Mouse (Mus musculus) stomach, postnatal 0 days (tissue): ENCODE data around the gene Cblb. TPM values are rescaled to one million over a fixed set of nuclear protein-coding genes. Genes with fewer than 3 reads are reported as not detected.

ENCODE experiments used
- ATAC-seq: fragments of 200-750 bp; cut with Nextera tagmentation; 2 replicates; pipeline ENCODE4 v1.8.0; 2017; ENCODE audit not compliant: low FRiP score, low TSS enrichment
- DNase-seq: peaks from one replicate; pipeline ENCODE4 v3.0.0-alpha.2; 2016; ENCODE audit warnings: low spot score
- H3K27ac ChIP-seq: fragments of 300-500 bp; sonication (generic); replicated peaks from 2 replicates; pipeline ENCODE4 v1.5.1; 2014; ENCODE audit warnings: mild to moderate bottlenecking, control low read depth
- H3K27me3 ChIP-seq: fragments of 300-500 bp; sonication (generic); 2 replicates; pipeline ENCODE4 v1.6.1; 2014; ENCODE audit warnings: low read length; ENCODE audit not compliant: control insufficient read depth, insufficient read depth
- H3K36me3 ChIP-seq: fragments of 300-500 bp; sonication (generic); 2 replicates; pipeline ENCODE4 v1.6.1; 2014; ENCODE audit warnings: low read length, mixed read lengths; ENCODE audit not compliant: control insufficient read depth, insufficient read depth
- H3K4me1 ChIP-seq: fragments of 300-500 bp; sonication (generic); replicated peaks from 2 replicates; pipeline ENCODE4 v1.6.1; 2014; ENCODE audit warnings: antibody characterized with exemption; ENCODE audit not compliant: control insufficient read depth, insufficient read depth
- H3K4me2 ChIP-seq: fragments of 300-500 bp; sonication (generic); replicated peaks from 2 replicates; pipeline ENCODE4 v1.6.1; 2014; ENCODE audit warnings: low read depth, mild to moderate bottlenecking, control low read depth, moderate library complexity
- H3K4me3 ChIP-seq: fragments of 300-500 bp; sonication (generic); 2 replicates; pipeline ENCODE4 v1.5.1; 2014; ENCODE audit warnings: low read depth, low read length, control low read depth
- H3K9ac ChIP-seq: fragments of 300-500 bp; sonication (generic); 2 replicates; pipeline ENCODE4 v1.6.1; 2014; ENCODE audit warnings: mild to moderate bottlenecking, low read length, control low read depth, mixed read lengths
- H3K9me3 ChIP-seq: fragments of 300-500 bp; sonication (generic); 2 replicates; pipeline ENCODE4 v1.6.1; 2016; ENCODE audit warnings: low read length; ENCODE audit not compliant: control insufficient read depth
- CTCF ChIP-seq: IDR thresholded peaks from 2 replicates; pipeline ENCODE4 v1.5.1; 2016; ENCODE audit warnings: antibody characterized with exemption, low read depth, mild to moderate bottlenecking, moderate library complexity
- EP300 ChIP-seq: optimal IDR thresholded peaks from 2 replicates; pipeline ENCODE3; 2016; ENCODE audit warnings: antibody characterized with exemption
- WGBS: fragments of 180-500 bp; shearing (Covaris S2); extraction: QIAGEN DNeasy Blood & Tissue Kit; methylation state at CpG from one replicate; pipeline ENCODE4 v1.1.7; 2014; 5-methylcytosine and 5-hydroxymethylcytosine counted together
- polyA plus RNA-seq: library from polyadenylated mRNA; unstranded; fragments of >200 nt; fragmentation: Nextera tagmentation; extraction: Ambion mirVana; gene quantifications from 2 replicates; pipeline ENCODE4 v1.2.1, GENCODE M21; 2015

Gene Cblb
- polyA plus RNA-seq, 1 experiment from 2014 or later: 4.0 TPM

GRCm38 (mm10) chr16:52069648-52070047 is 38.6 kb downstream of the Cblb start:
- Histone ChIP-seq H3K9ac (no peak overlapping the region), H3K4me1 (peaks cover 2% of the 10 kb centered on the region; the same call in 1 of the 2 replicates), H3K27me3 (no peaks in the 10 kb centered on the region), H3K27ac (no peak overlapping the region), H3K4me3 (no peak overlapping the region), H3K4me2 (no peak overlapping the region), H3K36me3 (no peaks in the 10 kb centered on the region), H3K9me3 (no peaks in the 10 kb centered on the region)
- 76% methylated on average over 6 of the region's 6 CpGs for WGBS
- DNase-seq (no peak), ATAC-seq (peak; percentile 80)
- TF ChIP-seq CTCF (no peak), EP300 (no peak)

GRCm38 (mm10) chr16:52070128-52070527 is 39.1 kb downstream of the Cblb start:
- ATAC-seq (peak; percentile 6; the same call in 1 of the 2 replicates), DNase-seq (no peak)
- WGBS: 96% methylated on average over 5 of the region's 5 CpGs
- no peak for TF ChIP-seq EP300
- TF ChIP-seq CTCF: no peak
- H3K4me1 ChIP-seq: peaks cover 2% of the 10 kb centered on the region; the same call in 1 of the 2 replicates
- no peak overlapping the region for H3K27ac ChIP-seq
- no peak overlapping the region for H3K9ac ChIP-seq
- no peak overlapping the region for H3K4me3 ChIP-seq
- no peaks in the 10 kb centered on the region for H3K36me3 ChIP-seq
- no peaks in the 10 kb centered on the region for H3K27me3 ChIP-seq
- no peaks in the 10 kb centered on the region for H3K9me3 ChIP-seq
- no peak overlapping the region for H3K4me2 ChIP-seq

DNA sequence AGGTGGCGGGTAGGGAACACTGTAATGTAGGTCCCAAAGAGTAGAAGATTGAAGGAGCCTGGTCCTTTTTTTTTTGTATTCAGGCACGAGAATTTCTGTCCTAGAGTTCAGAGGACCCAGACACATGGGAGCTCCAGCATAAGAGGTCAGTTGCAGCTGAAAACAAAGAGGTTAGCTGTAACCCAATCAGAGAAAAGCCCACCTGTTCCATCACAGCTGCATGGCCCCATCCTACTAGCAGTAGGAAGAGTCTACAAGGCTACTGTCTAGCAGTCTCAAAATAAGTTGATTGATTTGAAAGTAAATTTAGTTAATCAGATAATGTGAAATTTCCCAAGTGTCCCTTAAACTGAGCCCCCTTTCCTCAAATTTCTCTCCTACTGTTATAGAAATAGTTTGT is 40.3 kb downstream of the Cblb start:
- no peak for TF ChIP-seq EP300
- TF ChIP-seq CTCF: no peak
- Histone ChIP-seq H3K4me1 (peaks cover 2% of the 10 kb centered on the region; the same call in 1 of the 2 replicates), H3K4me3 (no peak overlapping the region), H3K27ac (no peak overlapping the region), H3K36me3 (no peaks in the 10 kb centered on the region), H3K27me3 (no peaks in the 10 kb centered on the region), H3K4me2 (no peak overlapping the region), H3K9me3 (no peaks in the 10 kb centered on the region), H3K9ac (no peak overlapping the region)
- WGBS: 58% methylated on average over 2 of the region's 2 CpGs
- no peak for ATAC-seq
- no peak for DNase-seq

- no peaks in the 10 kb centered on the region for H3K27me3 ChIP-seq
- TF ChIP-seq CTCF (no peak), EP300 (no peak)
- H3K9ac ChIP-seq: no peak overlapping the region
- H3K36me3 ChIP-seq: no peaks in the 10 kb centered on the region
- ATAC-seq (0 out of 2 replicates have a peak, but pooled peaks have one; percentile 15), DNase-seq (no peak)
- WGBS: 46% methylated on average over 6 of the region's 6 CpGs
- no peak overlapping the region for H3K27ac ChIP-seq
- H3K9me3 ChIP-seq: no peaks in the 10 kb centered on the region
- H3K4me1 ChIP-seq: peaks cover 2% of the 10 kb centered on the region; the same call in 1 of the 2 replicates
- no peak overlapping the region for H3K4me2 ChIP-seq
- H3K4me3 ChIP-seq: no peak overlapping the region
Measured at GRCm38 (mm10) chr16:52071766-52072209, 40.8 kb downstream of the Cblb start.

DNA sequence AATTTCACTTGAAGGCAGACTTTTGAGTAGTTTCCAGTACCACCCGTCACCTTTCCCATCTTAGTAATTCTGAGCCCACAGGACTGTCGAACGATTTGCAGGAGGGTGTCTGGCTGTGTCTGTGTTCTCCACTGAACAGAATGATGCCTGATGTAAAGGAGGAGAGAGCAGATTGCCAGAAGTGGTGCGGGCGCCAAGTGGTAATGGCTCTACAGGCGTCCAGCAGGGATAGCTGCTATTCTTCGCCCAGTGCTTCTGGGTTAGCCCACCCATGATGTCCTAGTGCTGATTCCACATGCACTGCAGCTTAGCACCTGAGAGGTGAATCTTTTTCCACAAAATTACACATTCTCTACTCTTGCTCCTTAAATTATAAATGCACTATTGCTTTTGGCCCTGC is 45.6 kb downstream of the Cblb start:
- no peak for TF ChIP-seq CTCF
- TF ChIP-seq EP300: no peak
- H3K4me1 ChIP-seq: peaks cover 4% of the 10 kb centered on the region; the same call in 1 of the 2 replicates
- H3K4me3 ChIP-seq: no peak overlapping the region
- no peaks in the 10 kb centered on the region for H3K36me3 ChIP-seq
- H3K9me3 ChIP-seq: no peaks in the 10 kb centered on the region
- no peaks in the 10 kb centered on the region for H3K27me3 ChIP-seq
- 83% methylated on average over 7 of the region's 7 CpGs for WGBS
- no peak overlapping the region for H3K27ac ChIP-seq
- no peak overlapping the region for H3K4me2 ChIP-seq
- DNase-seq (no peak), ATAC-seq (no peak)
- no peak overlapping the region for H3K9ac ChIP-seq

DNA sequence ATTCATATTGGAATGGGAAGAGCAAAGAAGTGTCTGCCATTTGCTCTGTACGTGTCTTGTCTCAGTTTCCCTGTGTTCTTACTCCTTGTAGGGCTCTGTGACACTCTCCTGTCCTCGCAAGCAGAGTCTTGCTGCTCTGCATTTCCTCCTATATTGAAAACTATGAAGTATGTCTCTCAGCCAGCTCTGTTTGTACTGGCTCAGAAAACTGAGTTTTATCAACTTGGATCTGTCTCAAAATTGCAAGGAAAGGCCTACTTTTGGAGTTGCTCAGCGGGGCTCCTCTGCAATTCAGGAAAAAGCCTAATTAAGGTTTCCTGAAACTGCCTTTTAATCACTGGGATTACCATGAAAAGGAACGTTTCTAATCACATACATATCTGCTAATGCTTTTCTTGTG is 46.9 kb downstream of the Cblb start:
- no peak for DNase-seq
- Histone ChIP-seq H3K27me3 (no peaks in the 10 kb centered on the region), H3K36me3 (no peaks in the 10 kb centered on the region), H3K9me3 (no peaks in the 10 kb centered on the region), H3K9ac (no peak overlapping the region), H3K4me3 (no peak overlapping the region), H3K27ac (no peak overlapping the region), H3K4me1 (0 out of 2 replicates have a peak, but pooled peaks cover 3% of the 10 kb centered on the region), H3K4me2 (no peak overlapping the region)
- 60% methylated on average over 4 of the region's 4 CpGs for WGBS
- ATAC-seq: no peak
- TF ChIP-seq CTCF (no peak), EP300 (no peak)
